Comparison of ENCODE assay signal across 18 mouse cellular contexts in genomic region chr1:189164721-189165120, GRCm38 (mm10).
"Had no signal": no experiment of that assay in that cellular context is flagged by ENCODE, and none has a peak within 500 bp of the region (broad histone marks: within the 10 kb centered on the region; RNA-seq: fewer than 3 reads in every experiment).

No protein-coding gene starts in this region.

- H3K9ac ChIP-seq: limb, embryonic 15.5 days; liver, embryonic 14.5 days; liver, postnatal 0 days; midbrain, embryonic 12.5 days; midbrain, embryonic 15.5 days; neural tube, embryonic 12.5 days; neural tube, embryonic 15.5 days had no signal

- H3K4me1 ChIP-seq: midbrain, embryonic 12.5 days; midbrain, embryonic 15.5 days; neural tube, embryonic 12.5 days; neural tube, embryonic 15.5 days had no signal

- DNase-seq: kidney, adult 18-20 months; kidney, adult 9 months; kidney, postnatal 4 days; layer of hippocampus, adult 9-11 months; liver, postnatal 0 days; right cerebral cortex, adult 18-20 months; right cerebral cortex, postnatal 14 days; right cerebral cortex, postnatal 4 days; thymus, postnatal 25 days had no signal

- H3K9me3 ChIP-seq: limb, embryonic 15.5 days; midbrain, embryonic 12.5 days; midbrain, embryonic 15.5 days; neural tube, embryonic 12.5 days; neural tube, embryonic 15.5 days had no signal

- H3K27ac ChIP-seq: liver, embryonic 14.5 days; macrophage; midbrain, embryonic 12.5 days; midbrain, embryonic 15.5 days; neural tube, embryonic 12.5 days; neural tube, embryonic 15.5 days; stomach, postnatal 0 days had no signal

- H3K27me3 ChIP-seq: limb, embryonic 15.5 days; midbrain, embryonic 12.5 days; midbrain, embryonic 15.5 days; neural tube, embryonic 12.5 days; neural tube, embryonic 15.5 days had no signal

- H3K36me3 ChIP-seq: limb, embryonic 15.5 days; midbrain, embryonic 12.5 days; midbrain, embryonic 15.5 days; neural tube, embryonic 12.5 days; neural tube, embryonic 15.5 days had no signal

- H3K4me2 ChIP-seq: limb, embryonic 15.5 days; liver, embryonic 11.5 days; midbrain, embryonic 12.5 days; midbrain, embryonic 15.5 days; neural tube, embryonic 12.5 days; neural tube, embryonic 15.5 days had no signal

- ATAC-seq: liver, postnatal 0 days; midbrain, embryonic 15.5 days had no signal

- H3K4me3 ChIP-seq: limb, embryonic 15.5 days; midbrain, embryonic 12.5 days; midbrain, embryonic 15.5 days; neural tube, embryonic 12.5 days; neural tube, embryonic 15.5 days had no signal
